Mouse (Mus musculus) hindbrain, postnatal 0 days (tissue): Measurements from ENCODE around the gene Dennd1a. TPM values are rescaled to one million over a fixed set of nuclear protein-coding genes. Genes with fewer than 3 reads are reported as not detected.

Experiments used
- ATAC-seq: fragments of 200-750 bp; cut with Nextera tagmentation; 2 replicates; pipeline ENCODE4 v1.8.0; 2017; ENCODE audit warnings: mild to moderate bottlenecking, moderate TSS enrichment, moderate library complexity
- DNase-seq: peaks from one replicate; pipeline ENCODE4 v3.0.0-alpha.2; 2015; ENCODE audit warnings: low spot score
- H3K27ac ChIP-seq: fragments of 300-500 bp; sonication (generic); 2 replicates; pipeline ENCODE4 v1.5.1; 2014; ENCODE audit warnings: mild to moderate bottlenecking
- H3K27me3 ChIP-seq: fragments of 300-500 bp; sonication (generic); 2 replicates; pipeline ENCODE4 v1.6.1; 2014; ENCODE audit warnings: low read length, mixed read lengths; ENCODE audit not compliant: insufficient read depth
- H3K36me3 ChIP-seq: fragments of 300-500 bp; sonication (generic); 2 replicates; pipeline ENCODE4 v1.6.1; 2014; ENCODE audit warnings: low read length, mixed read lengths; ENCODE audit not compliant: insufficient read depth
- H3K4me1 ChIP-seq: fragments of 300-500 bp; sonication (generic); 2 replicates; pipeline ENCODE4 v1.6.1; 2014; ENCODE audit warnings: antibody characterized with exemption, low read length, mixed read lengths; ENCODE audit not compliant: insufficient read depth
- H3K4me2 ChIP-seq: fragments of 300-500 bp; sonication (generic); 2 replicates; pipeline ENCODE4 v1.6.1; 2014; ENCODE audit warnings: low read depth, mild to moderate bottlenecking, low read length, moderate library complexity, mixed read lengths
- H3K4me3 ChIP-seq: fragments of 300-500 bp; sonication (generic); 2 replicates; pipeline ENCODE4 v1.5.1; 2014; ENCODE audit warnings: low read length
- H3K9ac ChIP-seq: fragments of 300-500 bp; sonication (generic); replicated peaks from 2 replicates; pipeline ENCODE4 v1.6.1; 2014; ENCODE audit warnings: mild to moderate bottlenecking, low read length, moderate library complexity, mixed read lengths
- H3K9me3 ChIP-seq: fragments of 300-500 bp; sonication (generic); 2 replicates; pipeline ENCODE4 v1.6.1; 2016; ENCODE audit warnings: low read length, mixed read lengths
- CTCF ChIP-seq: IDR thresholded peaks from 2 replicates; pipeline ENCODE4 v1.5.1; 2016; ENCODE audit warnings: antibody characterized with exemption, control low read depth, low read depth
- WGBS: fragments of 180-500 bp; shearing (Covaris S2); extraction: QIAGEN DNeasy Blood & Tissue Kit; methylation state at CpG from one replicate; pipeline ENCODE4 v1.1.7; 2014; 5-methylcytosine and 5-hydroxymethylcytosine counted together
- polyA plus RNA-seq: library from polyadenylated mRNA; unstranded; fragments of >200 nt; fragmentation: Nextera tagmentation; extraction: Ambion mirVana; gene quantifications from 2 replicates; pipeline ENCODE4 v1.2.1, GENCODE M21; 2015
- total RNA-seq: library from RNA; depleted of rRNA; stranded (reverse); fragments of >200 nt; gene quantifications from 2 replicates; pipeline ENCODE4 v1.2.3, GENCODE M21; 2014

Gene Dennd1a
- total and polyA plus RNA-seq, 2 experiments from 2014 or later = 14.4 to 51.9 TPM

GRCm38 (mm10) chr2:37881262-37881913 lies 405.8 kb downstream of the Dennd1a start:
- H3K9ac ChIP-seq = no peak overlapping the region

DNA sequence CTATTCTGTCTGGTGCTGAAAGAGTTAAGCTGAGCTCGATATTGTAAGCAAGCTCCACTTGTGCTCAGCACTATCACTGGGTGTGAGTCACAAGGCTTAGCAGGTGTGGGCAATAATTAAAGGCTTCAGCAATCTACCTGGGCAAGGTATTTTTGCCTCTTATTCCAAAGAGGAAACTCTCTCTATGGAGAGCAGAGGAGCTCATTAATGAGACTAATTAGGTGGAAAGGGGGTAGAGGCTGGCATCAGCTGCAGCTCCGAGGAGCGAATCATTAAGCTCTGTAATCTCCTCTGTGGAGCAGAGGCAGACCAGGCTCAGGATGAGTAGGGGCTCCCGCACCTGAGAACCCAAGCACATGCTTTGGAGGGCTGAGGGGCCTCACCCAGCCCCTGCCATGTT lies 407.5 kb downstream of the Dennd1a start:
- H3K27ac ChIP-seq = no peak overlapping the region
- no peak for TF ChIP-seq CTCF
- peak; percentile 49 for DNase-seq
- H3K9ac ChIP-seq = no peak overlapping the region
- 33% methylated on average over 4 of the region's 4 CpGs for WGBS
- no peak overlapping the region for H3K4me3 ChIP-seq
- H3K27me3 ChIP-seq = no peaks in the 10 kb centered on the region
- ATAC-seq = peak; percentile 73
- no peaks in the 10 kb centered on the region for H3K9me3 ChIP-seq
- no peak overlapping the region for H3K4me2 ChIP-seq
- no peaks in the 10 kb centered on the region for H3K4me1 ChIP-seq
- no peaks in the 10 kb centered on the region for H3K36me3 ChIP-seq

More at GRCm38 (mm10) chr2:37881262-37881913, 405.8 kb downstream of the Dennd1a start:
- H3K4me3 ChIP-seq = no peak overlapping the region
- ATAC-seq (no peak), DNase-seq (no peak)
- H3K4me1 ChIP-seq = no peaks in the 10 kb centered on the region
- H3K27ac ChIP-seq = no peak overlapping the region
- H3K4me2 ChIP-seq = no peak overlapping the region
- no peak for TF ChIP-seq CTCF
- no peaks in the 10 kb centered on the region for H3K36me3 ChIP-seq
- no peaks in the 10 kb centered on the region for H3K9me3 ChIP-seq
- WGBS = 79% methylated on average over 5 of the region's 5 CpGs
- no peaks in the 10 kb centered on the region for H3K27me3 ChIP-seq

- ATAC-seq (no peak), DNase-seq (no peak)
- H3K9ac ChIP-seq = no peak overlapping the region
- no peak overlapping the region for H3K4me2 ChIP-seq
- H3K27ac ChIP-seq = no peak overlapping the region
- H3K36me3 ChIP-seq = no peaks in the 10 kb centered on the region
- H3K4me1 ChIP-seq = no peaks in the 10 kb centered on the region
- H3K27me3 ChIP-seq = no peaks in the 10 kb centered on the region
- TF ChIP-seq CTCF = no peak
- H3K9me3 ChIP-seq = no peaks in the 10 kb centered on the region
- 66% methylated on average over 4 of the region's 4 CpGs for WGBS
- no peak overlapping the region for H3K4me3 ChIP-seq
These were observed 414.4 kb downstream of the Dennd1a start for GRCm38 (mm10) chr2:37872791-37873190.

GRCm38 (mm10) chr2:37869628-37870027 lies 417.6 kb downstream of the Dennd1a start:
- Histone ChIP-seq H3K4me2 (no peak overlapping the region), H3K4me1 (0 out of 2 replicates have a peak, but pooled peaks cover 4% of the 10 kb centered on the region), H3K9ac (no peak overlapping the region), H3K27ac (peak overlapping the region; percentile 20; the same call in 1 of the 2 replicates), H3K9me3 (no peaks in the 10 kb centered on the region), H3K36me3 (no peaks in the 10 kb centered on the region), H3K27me3 (no peaks in the 10 kb centered on the region), H3K4me3 (no peak overlapping the region)
- ATAC-seq (peak; percentile 84), DNase-seq (peak; percentile 57)
- WGBS = 33% methylated on average over 6 of the region's 6 CpGs
- TF ChIP-seq CTCF = no peak

DNA sequence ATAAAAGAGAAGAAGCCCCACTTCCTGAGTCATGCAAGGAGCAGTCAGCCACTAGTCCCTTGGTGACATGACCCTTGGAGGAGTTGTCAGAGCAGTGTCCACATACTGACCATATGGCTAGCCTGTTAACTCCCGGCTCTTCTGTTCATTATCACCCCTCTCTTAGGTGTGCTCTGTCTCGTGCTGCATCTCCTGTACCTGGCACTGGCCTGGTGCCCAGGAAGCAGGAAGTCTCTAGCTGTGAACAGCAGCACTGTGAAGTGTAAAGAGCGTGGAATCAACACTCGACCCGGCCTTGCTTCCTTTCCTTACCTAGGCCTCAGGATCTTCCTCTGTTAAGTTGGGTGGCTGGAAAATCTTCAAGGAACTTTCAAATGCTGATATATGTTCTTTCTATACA lies 419.8 kb downstream of the Dennd1a start:
- 77% methylated on average over 5 of the region's 5 CpGs for WGBS
- Histone ChIP-seq H3K4me1 (0 out of 2 replicates have a peak, but pooled peaks cover 4% of the 10 kb centered on the region), H3K4me3 (no peak overlapping the region), H3K27me3 (no peaks in the 10 kb centered on the region), H3K27ac (no peak overlapping the region), H3K9me3 (no peaks in the 10 kb centered on the region), H3K4me2 (no peak overlapping the region), H3K36me3 (no peaks in the 10 kb centered on the region), H3K9ac (no peak overlapping the region)
- DNase-seq = no peak
- no peak for TF ChIP-seq CTCF
- ATAC-seq = no peak

DNA sequence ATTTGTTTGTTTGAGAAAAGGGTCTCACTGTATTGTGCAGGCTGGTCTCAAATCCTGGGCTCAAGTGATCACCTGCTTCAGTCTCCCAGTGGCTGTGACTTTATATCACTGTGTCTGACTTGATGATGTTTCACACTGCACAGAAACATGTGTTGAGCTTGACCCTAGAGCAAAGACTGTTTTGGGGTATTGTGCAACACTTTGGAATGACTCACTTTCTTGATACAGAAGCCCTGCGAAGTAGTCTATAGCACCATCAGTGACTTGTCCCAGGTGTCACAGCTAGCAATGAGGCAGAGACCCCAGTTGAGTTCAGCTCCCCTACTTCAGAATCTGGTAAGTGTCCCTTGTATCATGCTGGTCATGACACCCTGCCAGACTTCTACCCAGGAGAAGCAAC lies 429.7 kb downstream of the Dennd1a start:
- WGBS = 97% methylated on average over 1 of the region's 1 CpGs
- Histone ChIP-seq H3K4me2 (no peak overlapping the region), H3K9ac (no peak overlapping the region), H3K4me1 (no peaks in the 10 kb centered on the region), H3K9me3 (no peaks in the 10 kb centered on the region), H3K4me3 (no peak overlapping the region), H3K27me3 (no peaks in the 10 kb centered on the region), H3K27ac (no peak overlapping the region), H3K36me3 (no peaks in the 10 kb centered on the region; the same call in 1 of the 2 replicates)
- DNase-seq = no peak
- no peak for TF ChIP-seq CTCF
- ATAC-seq = no peak

- Histone ChIP-seq H3K4me1 (no peaks in the 10 kb centered on the region), H3K27me3 (no peaks in the 10 kb centered on the region), H3K4me3 (no peak overlapping the region), H3K27ac (no peak overlapping the region), H3K9ac (no peak overlapping the region), H3K4me2 (no peak overlapping the region), H3K36me3 (no peaks in the 10 kb centered on the region; the same call in 1 of the 2 replicates), H3K9me3 (no peaks in the 10 kb centered on the region)
- ATAC-seq (no peak), DNase-seq (no peak)
- no peak for TF ChIP-seq CTCF
- WGBS = 89% methylated on average over 3 of the region's 3 CpGs
These were observed 430.2 kb downstream of the Dennd1a start for GRCm38 (mm10) chr2:37856955-37857354.
